Mouse (Mus musculus): ENCODE results near the gene Msx3.

Gene Msx3

DNA sequence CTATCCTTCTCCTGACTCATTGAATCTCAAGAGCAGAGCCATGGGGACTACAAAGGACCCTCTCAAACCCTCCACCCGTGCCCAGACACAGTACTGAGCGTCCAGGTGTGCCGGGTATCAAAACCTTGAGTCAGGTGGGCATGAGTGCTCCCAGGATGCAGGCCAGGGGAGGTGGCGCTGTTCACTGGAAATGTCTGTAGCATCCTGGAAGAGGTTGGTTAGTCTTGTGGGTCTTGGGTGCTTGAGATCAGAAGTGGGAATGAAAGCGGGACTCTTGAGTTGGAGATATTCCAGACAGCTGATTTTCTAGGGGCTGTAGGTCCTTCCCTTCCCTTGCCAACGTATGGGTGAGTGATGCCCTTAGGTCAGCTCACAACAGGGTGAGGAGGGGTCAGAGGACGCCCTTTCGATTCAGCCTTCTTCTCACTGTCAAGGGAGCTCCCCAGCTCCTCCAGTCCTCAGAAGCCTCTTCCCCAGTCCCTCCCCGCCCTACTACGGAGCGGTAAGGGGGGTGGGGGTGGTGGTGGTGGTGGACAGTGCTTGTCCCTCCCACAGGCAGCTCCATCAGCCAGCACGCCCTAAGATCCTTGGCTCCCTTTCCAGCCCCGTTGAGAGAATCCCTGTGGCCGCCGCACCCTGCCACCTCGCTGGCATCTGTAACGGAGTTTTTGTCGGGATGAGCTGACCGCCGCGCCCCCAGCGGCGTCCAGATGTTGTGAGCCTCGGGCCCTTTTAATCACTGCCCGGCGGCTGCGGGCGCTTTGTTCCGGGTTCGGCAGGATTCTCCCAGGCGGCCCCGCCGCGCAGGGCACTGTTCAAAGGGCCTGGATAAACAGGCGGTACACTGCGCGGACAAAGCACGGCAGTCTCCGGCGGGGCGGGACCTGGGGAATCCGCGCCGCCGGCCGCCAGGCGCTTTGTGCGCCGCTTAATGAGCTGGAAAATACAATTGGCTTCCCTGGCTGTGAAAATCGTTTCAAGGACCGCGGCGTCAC is 8.8 kb upstream of the Msx3 start:
- DNase-seq (ENCODE audit: low spot score), result no peak

DNA sequence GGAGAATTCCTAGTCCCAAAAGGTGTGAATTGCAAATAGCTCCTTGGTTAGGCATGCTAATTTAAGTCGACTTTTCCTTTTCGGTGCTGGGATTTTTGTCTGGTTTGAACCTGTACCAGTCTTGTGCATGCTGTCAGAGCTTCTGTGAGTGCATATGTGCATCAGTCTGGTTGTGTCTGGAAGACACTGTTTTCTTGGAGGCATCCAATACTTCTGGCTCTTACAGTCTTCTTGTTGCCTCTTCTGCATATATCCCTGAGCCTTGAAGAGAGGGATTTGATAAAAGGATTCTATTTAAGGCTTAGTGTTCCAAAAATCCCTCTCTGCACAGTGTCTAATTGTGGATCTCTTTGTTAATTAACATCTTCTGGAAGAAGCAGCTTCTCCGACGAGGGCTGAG is 5.2 kb upstream of the Msx3 start:
- DNase-seq (ENCODE audit: low spot score), result no peak

DNA sequence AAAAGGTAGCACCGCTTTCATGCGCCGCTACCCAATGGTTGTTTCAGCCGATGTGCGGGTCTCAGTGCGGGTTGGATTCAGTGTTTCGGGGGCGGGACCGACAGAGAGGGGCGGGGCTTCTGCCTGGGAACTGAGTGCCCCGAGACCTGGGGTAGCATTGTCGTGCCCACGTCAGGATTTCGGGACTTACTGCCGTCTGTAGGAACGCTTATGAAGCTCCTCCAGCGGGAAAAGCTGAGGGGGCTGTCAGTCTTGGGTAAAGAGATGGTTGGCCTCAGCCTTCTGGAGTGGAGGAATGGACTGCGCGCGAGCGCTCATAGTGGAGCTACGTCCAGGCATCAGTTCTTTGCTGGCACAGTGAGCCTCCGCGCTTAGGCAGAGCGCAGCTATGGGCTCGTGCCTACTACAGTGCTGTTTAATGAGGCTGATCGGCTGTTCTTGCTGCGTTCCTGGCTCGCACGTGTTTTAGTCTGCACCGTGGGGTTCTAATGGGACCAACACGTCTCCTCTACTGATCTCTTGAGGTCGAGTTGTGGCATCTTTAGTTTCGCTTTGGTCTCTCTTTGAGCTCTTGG is 313 bp upstream of the Msx3 start:
- no peak for DNase-seq (ENCODE audit: low spot score)

DNA sequence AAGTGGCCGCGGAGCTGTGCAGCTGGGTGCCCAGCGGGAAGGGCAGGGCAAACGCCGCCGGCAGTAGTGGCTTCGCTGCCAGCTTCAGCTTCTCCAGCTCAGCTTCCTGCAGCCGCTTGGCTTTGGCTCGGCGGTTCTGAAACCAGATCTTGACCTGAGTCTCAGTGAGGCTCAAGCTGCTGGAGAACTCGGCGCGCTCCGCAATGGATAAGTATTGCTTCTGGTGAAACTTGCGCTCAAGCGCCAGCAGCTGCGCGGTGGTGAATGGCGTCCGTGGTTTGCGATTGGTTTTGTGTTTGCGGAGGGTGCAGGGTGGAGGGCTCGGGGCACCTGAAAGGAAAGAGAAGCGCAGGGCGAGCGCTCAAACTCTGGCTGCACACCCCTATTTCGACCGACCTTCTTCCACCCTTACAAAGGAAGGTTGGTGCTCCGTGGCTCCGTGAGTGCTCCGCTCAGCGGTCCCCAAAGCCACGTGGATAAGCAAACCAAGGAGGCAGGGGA is 1.0 kb downstream of the Msx3 start:
- no peak for DNase-seq (ENCODE audit: low spot score)

DNA sequence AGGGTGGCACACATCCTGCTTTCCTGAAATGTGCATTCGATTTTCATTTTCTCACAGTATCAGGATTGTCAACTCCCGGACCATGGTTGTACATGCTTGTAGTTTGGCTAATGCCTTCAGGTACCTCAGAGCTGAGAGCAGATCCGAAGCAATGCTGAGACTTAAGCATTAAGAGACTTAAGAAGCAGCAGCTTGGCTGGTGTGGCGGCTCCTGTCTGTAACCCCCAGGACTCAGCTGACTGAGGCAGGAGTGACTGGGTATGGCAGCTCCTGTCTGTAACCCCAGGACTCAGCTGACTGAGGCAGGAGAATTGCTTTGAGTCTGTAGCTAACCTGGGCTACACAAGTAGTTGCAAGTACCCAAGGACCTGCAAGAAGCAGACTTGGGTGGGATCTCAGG is 3.3 kb downstream of the Msx3 start:
- DNase-seq (ENCODE audit: low spot score), result no peak

DNA sequence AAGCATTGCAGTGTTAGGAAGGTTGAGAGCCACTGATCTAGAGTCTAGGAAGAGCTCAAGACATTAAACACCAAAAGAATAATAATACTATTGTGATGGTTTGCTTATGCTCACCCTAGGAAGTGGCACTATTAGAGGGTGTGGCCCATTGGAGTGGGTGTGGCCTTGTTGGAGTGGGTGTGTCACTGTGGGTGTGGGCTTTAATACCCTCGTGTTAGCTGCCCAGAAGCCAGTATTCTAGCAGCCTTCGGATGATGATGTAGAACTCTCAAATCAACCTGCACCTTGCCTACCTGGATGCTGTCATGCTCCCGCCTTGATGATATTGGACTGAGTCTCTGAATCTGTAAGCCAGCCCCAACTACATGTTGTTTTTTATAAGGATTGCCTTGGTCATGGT is 6.2 kb downstream of the Msx3 start:
- DNase-seq (ENCODE audit: low spot score), result no peak

DNA sequence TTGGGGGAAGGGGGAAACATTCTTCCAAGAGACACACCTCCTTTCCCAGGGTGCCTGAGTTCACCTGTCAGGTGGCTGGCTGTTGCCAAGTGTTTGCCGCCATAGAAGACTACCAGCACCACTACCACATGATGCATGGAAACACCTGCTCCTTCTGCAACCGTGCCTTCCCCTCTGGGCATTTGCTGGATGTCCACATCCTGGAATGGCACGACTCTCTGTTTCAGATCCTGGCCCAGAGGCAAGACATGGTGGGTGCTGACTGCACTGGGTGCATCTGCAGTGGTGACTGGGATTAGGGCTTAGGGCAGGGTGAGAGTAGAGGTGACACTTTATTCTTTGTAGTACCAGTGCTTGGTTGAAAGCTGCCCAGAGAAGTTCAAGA is 11.7 kb downstream of the Msx3 start:
- DNase-seq (ENCODE audit: low spot score), result no peak

DNA sequence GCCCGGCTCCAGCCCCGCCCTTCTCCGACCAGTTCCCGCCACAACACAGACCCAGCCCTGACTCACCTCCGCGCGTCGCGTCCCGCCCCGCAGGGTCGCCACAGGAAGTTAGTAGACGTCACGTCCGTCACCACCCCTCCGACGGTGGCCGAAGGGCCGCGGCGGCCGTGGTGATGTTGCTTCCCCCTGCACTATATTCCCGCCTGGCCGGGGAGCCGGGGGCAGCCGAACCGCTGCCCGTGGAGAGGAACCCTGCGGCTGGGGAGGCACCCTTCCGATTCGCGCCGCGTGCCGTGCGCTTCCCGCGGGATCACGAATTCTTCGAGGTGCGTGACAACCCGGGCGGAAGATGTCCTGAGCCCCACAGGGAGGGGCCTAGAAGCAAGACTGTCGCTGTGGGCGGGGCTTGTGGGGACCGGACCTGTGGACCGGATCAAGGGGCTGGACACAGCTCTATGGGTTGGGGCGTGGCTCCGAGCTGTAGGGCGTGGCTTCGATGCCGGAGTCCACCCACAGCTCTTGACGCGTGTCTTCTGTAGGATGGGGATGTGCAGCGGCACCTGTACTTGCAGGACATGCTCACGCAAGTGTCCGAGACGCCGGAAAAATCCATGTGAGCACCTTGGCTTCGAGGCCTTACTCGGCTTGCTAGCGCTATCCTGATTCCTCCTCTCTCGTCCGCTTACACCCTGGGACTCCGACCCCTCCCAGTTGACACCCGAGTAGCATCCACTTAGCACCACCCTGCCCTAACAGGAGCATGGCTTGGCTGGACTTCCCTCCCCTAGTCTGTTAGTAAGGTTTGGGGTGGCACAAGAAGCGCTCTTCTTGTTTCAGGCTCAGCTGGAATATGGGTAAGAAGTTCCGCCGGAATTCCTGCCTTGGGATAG is 12.4 kb downstream of the Msx3 start, which contains the start of the genes Zfp511 and Tubgcp2:
Gene Zfp511 (plus strand): TSS at position 111 of the 890 bp plus-strand sequence.
Gene Tubgcp2 (minus strand): TSS at position 389 of the 890 bp plus-strand sequence.
- peak; percentile 93 for DNase-seq (ENCODE audit: low spot score)

DNA sequence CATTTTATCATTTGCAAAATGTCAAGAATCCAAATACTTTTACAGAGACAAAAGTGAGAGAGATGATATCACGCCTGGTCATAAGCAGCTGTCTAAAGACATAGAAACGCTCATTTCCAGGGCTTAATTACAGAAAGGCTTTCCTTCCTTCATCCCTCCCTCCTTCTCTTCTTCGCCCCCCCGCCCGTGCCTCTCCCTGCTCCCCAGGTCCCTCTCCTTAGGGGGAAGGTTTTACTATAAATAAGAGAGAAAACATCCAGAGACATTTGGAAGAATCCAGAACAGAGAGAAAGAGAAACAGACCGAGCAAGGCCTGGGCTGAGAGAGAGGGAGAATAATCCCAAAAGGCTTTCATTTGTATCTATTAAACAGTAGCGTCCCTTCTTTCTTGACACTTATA is 13.4 kb downstream of the Msx3 start:
- no peak for DNase-seq (ENCODE audit: low spot score)

DNA sequence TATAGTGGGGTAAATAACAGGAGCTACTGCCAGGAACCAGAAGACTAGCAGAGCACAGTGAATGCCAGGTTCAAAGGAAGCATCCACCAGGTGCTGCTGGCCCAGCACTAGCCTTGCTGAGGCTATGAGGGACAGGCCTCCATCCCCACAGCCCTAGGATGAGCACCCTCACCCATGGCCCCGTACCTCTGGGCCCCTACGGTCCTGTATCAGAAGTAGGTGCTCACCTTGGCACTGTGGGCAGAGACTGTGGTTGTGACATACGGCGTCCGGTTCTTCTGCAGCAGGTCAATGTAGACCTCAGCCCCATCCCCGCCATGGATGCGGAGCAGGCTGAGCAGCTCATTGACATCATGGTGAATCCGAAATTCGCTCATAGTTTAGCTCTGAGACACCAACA is 15.5 kb downstream of the Msx3 start:
- no peak for DNase-seq (ENCODE audit: low spot score)

DNA sequence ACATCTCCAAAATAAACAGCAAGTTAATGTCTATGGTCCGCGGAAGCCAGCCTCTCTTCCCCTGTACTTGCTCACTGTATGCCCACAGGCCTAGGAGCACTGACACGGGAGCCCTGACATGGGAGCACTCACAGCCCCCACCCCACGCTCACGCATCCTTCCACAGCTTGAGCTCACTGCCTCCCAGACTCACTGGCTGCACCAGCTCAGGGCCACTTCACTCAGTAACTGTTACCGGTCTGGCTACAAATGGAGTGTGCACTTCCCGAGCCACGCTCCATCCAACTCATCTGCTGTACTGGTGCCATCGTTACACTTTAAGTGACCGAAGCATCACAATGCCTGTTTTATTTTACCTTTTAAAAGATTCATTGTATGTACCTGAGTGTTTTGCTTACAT is 16.5 kb downstream of the Msx3 start:
- DNase-seq (ENCODE audit: low spot score), result no peak

DNA sequence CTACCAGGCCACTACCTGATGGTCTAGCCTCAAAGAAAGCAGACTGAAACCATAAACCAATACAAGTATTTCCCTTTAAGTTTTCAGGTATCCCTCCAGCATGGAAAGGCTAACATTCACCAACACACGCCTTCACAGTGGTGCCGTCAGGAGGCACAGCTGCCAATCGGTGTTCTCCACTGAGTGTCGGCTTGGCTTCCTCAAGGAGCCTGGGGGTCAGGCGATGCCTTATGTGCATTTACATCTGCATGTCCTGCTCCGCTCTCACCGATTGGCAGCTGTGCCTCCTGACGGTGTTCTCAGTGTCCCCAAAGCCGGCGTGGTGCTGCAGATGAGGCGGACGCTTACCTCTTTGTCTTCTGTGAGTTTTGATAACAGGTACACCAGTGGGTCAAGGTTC is 17.1 kb downstream of the Msx3 start:
- no peak for DNase-seq (ENCODE audit: low spot score)

DNA sequence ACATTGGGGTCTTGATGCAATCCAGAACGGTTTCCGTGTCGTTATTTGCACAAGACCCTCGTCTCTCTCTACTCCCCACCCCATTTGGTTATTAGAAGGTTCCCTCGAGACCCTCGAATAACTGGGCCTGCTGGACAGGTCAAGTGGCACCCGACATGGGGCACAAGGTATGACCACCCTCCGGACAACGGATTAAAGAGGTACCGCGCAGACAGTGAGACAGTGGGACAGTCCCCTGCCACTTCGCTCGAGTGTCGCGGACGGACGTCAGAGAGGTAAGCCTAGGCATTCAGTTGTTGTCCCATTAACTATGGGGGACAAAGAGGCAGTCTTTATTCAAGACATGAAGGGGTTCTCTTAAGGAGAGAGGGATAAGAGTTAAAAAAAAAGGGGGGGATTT is 37.6 kb downstream of the Msx3 start:
- DNase-seq (ENCODE audit: low spot score), result no peak

DNA sequence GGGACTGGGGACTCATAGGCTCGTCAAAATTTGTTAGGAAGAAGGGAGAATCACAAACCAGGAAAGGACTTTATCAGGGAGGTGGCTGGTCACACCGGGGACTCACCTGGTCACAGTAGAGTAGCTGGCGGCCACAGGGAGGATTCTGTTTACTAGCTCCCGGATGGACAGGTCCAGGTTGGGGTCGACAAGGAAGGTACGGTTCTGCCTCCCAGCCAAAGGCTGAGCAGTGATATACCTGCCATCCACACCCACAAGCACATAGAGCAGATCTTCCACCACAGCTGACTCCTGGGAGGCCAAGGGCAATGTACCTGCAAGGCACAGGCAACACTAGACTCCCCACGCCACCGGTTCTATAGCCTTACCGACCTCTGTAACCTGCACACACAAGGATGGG is 41.1 kb downstream of the Msx3 start:
- DNase-seq (ENCODE audit: low spot score), result no peak

DNA sequence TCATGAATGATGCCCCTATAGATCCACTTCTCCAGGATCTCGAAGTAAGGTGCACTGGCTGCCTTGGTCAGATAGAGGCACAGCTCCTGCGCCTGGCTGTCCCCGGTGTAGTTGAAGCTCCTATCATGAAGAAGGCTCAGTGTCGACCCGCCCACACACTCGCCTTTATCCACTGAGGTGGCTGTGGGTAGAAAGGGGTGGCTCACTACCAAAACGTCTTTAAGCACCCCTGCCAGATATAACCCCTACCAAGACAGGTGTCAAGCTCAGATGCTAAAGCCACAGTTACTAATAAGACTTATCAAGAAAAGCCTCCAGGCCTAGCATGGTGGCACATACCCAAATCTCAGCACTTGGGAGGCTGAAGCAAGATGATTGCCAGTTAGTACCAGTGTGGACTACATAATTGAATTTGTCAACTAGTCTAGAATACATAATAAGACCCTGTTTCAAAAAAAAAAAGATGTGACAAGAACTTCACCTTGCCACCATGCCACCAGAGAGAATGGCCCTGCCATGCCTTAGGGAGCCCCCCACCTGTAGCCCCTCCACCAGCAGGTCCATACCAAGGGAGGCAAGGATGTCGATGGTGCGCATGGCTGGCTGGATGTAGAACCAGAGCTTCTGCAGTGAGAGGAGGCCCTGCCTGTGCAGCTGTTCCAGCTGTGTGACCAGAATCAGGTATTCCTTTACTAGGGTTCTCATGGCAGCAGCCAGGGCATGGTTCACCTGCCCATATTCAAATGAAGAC is 41.9 kb downstream of the Msx3 start:
- DNase-seq (ENCODE audit: low spot score), result no peak

DNA sequence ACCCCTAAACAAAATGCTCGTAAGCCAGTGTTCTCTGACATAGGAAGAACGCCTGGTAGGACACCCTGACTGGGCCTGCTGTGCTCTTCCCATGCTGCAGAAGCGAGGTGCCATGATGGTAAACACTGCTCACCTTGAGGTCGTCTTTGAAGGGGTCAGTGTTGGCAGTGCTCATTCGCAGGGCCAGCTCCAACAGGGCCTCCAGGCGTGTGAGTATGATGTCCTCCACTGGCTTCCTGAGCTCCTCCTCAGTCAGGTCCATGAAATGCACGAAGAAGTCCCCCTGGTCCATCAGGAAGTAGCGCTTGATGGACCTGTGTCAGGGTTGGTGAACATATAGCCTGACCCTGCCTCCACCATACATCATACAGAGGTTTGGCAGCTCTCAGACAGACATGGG is 44.2 kb downstream of the Msx3 start:
- DNase-seq (ENCODE audit: low spot score), result no peak

DNA sequence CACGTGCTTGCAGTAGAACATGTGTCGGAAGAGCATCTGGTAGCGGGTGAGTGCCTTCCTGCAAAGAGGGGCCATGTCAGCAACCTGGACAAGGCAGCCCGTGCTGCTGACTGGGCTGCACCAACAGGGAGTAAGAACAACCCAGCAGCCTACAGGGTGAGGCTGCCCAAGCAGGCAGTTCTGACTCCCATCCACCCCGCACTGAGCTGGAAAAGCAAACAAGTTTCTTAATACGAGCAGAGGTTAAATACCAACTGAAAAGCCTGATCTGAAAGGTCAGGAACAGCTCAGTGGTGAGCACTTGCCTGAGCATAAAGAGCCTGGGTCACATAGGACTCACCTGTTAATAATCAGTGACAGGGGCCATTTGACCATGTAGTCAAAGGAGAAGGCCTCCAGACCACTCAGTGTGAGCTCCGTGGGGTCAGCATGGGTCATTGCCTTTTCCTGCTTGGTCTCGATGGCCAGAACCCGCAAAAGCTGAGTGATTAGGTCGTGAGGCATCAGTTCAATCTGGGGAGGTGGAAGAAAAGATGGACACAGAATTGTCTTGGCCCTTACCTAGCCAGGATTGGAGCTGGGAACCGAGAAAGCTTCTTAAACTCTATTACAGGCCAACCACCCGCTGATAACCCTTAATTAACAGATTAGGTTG is 47.7 kb downstream of the Msx3 start:
- no peak for DNase-seq (ENCODE audit: low spot score)

DNA sequence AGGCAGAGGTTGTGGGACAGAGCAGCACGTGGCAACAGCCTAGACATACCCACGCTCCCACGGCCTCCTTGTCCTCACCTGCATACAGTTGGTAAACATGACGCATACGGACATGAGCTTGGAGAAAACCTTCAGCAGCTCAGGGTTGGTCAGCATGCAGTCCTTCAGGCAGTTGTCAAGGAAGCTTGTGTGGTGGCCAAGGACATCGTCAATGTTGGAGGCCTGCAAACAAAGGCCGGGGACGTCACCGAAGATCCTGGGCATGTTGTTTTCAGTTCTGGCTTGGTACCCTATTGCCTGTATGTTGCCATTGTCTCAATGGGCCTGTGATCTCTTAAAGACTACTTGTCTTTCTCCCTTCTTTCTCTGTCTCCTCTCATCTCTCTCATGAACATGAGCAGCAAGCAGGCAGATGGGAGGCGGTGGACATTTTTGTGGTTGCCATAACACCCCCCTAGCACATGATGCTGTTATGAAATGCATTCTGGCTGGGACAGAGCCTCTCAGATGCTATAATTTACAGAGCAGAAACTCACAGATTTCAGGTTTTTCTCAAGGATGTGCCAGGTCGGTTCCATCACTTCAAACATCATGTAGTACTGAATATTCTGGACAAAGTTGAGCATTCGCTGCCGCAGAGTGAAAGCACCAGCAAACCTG is 50.1 kb downstream of the Msx3 start:
- no peak for DNase-seq (ENCODE audit: low spot score)

Data from ovary, adult 18-20 months (tissue).